Mouse (Mus musculus): Measurements from ENCODE around the gene Tagln2. TPM values are rescaled to one million over a fixed set of nuclear protein-coding genes. Genes with fewer than 3 reads are reported as not detected.
A peak's percentile ranks its signal among the peaks of the same experiment; 100 is the strongest.

Tagln2 gene
- polyA plus RNA-seq, 1 experiment from 2014 or later: 113 TPM

DNA sequence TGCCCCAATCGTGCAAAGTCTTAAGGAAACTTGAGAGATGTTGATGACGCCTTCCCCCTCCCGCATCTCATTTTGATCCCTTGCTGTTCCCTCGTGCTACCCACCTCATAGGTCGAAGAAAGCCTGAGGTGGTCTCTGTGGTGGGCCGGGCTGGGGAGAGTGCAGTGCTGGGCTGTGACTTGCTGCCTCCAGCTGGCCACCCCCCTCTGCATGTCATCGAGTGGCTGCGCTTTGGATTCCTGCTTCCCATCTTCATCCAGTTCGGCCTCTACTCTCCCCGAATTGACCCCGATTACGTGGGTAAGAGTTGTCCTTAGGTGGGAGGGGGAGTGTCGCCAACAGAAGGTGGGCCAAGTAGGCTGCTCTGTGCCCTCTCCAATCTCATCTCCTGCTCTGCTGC lies 15.2 kb upstream of the Tagln2 start:
- no peaks in the 10 kb centered on the region for H3K9me3 ChIP-seq (replicated peaks; ENCODE audit: control insufficient read depth, low read length)
- H3K27ac ChIP-seq (ENCODE audit: low read length): no peak overlapping the region
- H3K4me3 ChIP-seq (ENCODE audit: low read depth, low read length): no peak overlapping the region
- H3K27me3 ChIP-seq (ENCODE audit: control insufficient read depth, insufficient read depth, low read depth, low read length): peaks cover 15% of the 10 kb centered on the region
- peaks cover 2% of the 10 kb centered on the region for H3K4me1 ChIP-seq (ENCODE audit: control insufficient read depth, low read depth, low read length)
- H3K9ac ChIP-seq (ENCODE audit: low read depth, low read length): no peak overlapping the region
- no peak for ATAC-seq (ENCODE audit: low read depth)
- WGBS (ENCODE audit: insufficient replicate concordance): 68% methylated on average over 13 of the region's 13 CpGs
- no peak overlapping the region for H3K4me2 ChIP-seq (ENCODE audit: low read depth, low read length)
- no peaks in the 10 kb centered on the region for H3K36me3 ChIP-seq (ENCODE audit: control insufficient read depth, insufficient read depth)

DNA sequence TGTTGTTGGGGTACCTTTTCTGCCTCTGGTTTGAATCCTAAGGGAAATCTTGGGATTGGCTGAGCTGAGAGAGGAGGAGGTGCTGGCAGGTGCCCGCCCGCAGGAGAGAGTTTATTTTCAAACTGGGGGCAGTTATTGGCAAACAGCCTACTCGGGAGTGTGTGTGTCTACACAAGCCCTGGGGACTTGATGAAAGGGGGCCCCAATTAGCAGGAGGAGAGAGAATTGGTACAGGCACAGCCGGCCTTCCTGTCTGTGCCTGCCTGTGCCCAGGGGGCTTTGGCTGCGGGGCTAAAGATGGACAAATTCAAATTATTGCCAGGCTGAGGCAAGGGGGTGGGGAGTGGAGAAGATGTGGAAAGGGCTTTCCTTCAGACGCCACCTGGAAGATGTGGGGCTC lies 14.0 kb upstream of the Tagln2 start:
- H3K9ac ChIP-seq (ENCODE audit: low read depth, low read length): no peak overlapping the region
- no peaks in the 10 kb centered on the region for H3K9me3 ChIP-seq (replicated peaks; ENCODE audit: control insufficient read depth, low read length)
- H3K4me3 ChIP-seq (ENCODE audit: low read depth, low read length): no peak overlapping the region
- 57% methylated on average over 6 of the region's 6 CpGs for WGBS (ENCODE audit: insufficient replicate concordance)
- H3K36me3 ChIP-seq (ENCODE audit: control insufficient read depth, insufficient read depth): no peaks in the 10 kb centered on the region
- ATAC-seq (ENCODE audit: low read depth): no peak
- H3K27me3 ChIP-seq (ENCODE audit: control insufficient read depth, insufficient read depth, low read depth, low read length): peaks cover 15% of the 10 kb centered on the region
- H3K4me2 ChIP-seq (ENCODE audit: low read depth, low read length): no peak overlapping the region
- H3K4me1 ChIP-seq (ENCODE audit: control insufficient read depth, low read depth, low read length): peaks cover 5% of the 10 kb centered on the region
- H3K27ac ChIP-seq (ENCODE audit: low read length): no peak overlapping the region

- Histone ChIP-seq H3K4me2 (ENCODE audit: low read depth, low read length) (no peak overlapping the region), H3K4me3 (ENCODE audit: low read depth, low read length) (no peak overlapping the region), H3K27me3 (ENCODE audit: control insufficient read depth, insufficient read depth, low read depth, low read length) (peaks cover 13% of the 10 kb centered on the region), H3K9ac (ENCODE audit: low read depth, low read length) (no peak overlapping the region), H3K36me3 (ENCODE audit: control insufficient read depth, insufficient read depth) (no peaks in the 10 kb centered on the region), H3K27ac (ENCODE audit: low read length) (no peak overlapping the region), H3K4me1 (ENCODE audit: control insufficient read depth, low read depth, low read length) (peaks cover 5% of the 10 kb centered on the region; the same call in 1 of the 2 replicates), H3K9me3 (replicated peaks; ENCODE audit: control insufficient read depth, low read length) (no peaks in the 10 kb centered on the region)
- ATAC-seq (ENCODE audit: low read depth): no peak
- WGBS (ENCODE audit: insufficient replicate concordance): 48% methylated on average over 4 of the region's 4 CpGs
Measured at GRCm38 (mm10) chr1:172486236-172486635, 13.6 kb upstream of the Tagln2 start.

DNA sequence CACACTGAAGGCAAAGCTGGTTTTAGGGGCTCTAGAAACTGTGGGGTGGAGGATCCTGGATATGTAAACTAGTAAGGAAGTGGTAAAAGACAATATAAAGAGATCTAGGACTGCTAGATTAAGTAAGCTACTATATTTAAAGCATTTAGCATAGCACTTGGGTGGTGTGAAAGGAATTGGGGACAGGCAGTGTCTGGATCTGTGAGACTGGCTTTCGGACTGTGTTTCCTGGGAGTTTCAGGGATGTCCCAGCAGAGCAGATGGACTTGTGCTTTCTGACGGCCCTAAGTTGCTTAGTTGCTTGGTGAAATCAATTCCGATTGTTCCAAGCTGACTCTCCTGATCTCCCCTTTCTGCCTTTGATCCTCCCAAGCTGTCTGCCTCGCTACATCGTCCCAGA lies 13.2 kb upstream of the Tagln2 start:
- H3K4me1 ChIP-seq (ENCODE audit: control insufficient read depth, low read depth, low read length): peaks cover 5% of the 10 kb centered on the region; the same call in 1 of the 2 replicates
- H3K4me2 ChIP-seq (ENCODE audit: low read depth, low read length): no peak overlapping the region
- H3K36me3 ChIP-seq (ENCODE audit: control insufficient read depth, insufficient read depth): no peaks in the 10 kb centered on the region
- no peak for ATAC-seq (ENCODE audit: low read depth)
- H3K27ac ChIP-seq (ENCODE audit: low read length): no peak overlapping the region
- no peak overlapping the region for H3K4me3 ChIP-seq (ENCODE audit: low read depth, low read length)
- H3K9ac ChIP-seq (ENCODE audit: low read depth, low read length): no peak overlapping the region
- no peaks in the 10 kb centered on the region for H3K9me3 ChIP-seq (replicated peaks; ENCODE audit: control insufficient read depth, low read length)
- WGBS (ENCODE audit: insufficient replicate concordance): 56% methylated on average over 5 of the region's 5 CpGs
- H3K27me3 ChIP-seq (ENCODE audit: control insufficient read depth, insufficient read depth, low read depth, low read length): peaks cover 10% of the 10 kb centered on the region

GRCm38 (mm10) chr1:172487859-172488258 lies 12.0 kb upstream of the Tagln2 start:
- Histone ChIP-seq H3K4me2 (ENCODE audit: low read depth, low read length) (no peak overlapping the region), H3K27me3 (ENCODE audit: control insufficient read depth, insufficient read depth, low read depth, low read length) (no peaks in the 10 kb centered on the region), H3K9me3 (replicated peaks; ENCODE audit: control insufficient read depth, low read length) (no peaks in the 10 kb centered on the region), H3K36me3 (ENCODE audit: control insufficient read depth, insufficient read depth) (no peaks in the 10 kb centered on the region), H3K9ac (ENCODE audit: low read depth, low read length) (no peak overlapping the region), H3K4me3 (ENCODE audit: low read depth, low read length) (no peak overlapping the region), H3K27ac (ENCODE audit: low read length) (no peak overlapping the region), H3K4me1 (ENCODE audit: control insufficient read depth, low read depth, low read length) (peaks cover 3% of the 10 kb centered on the region; the same call in 1 of the 2 replicates)
- ATAC-seq (ENCODE audit: low read depth): no peak
- 56% methylated on average over 4 of the region's 4 CpGs for WGBS (ENCODE audit: insufficient replicate concordance)

GRCm38 (mm10) chr1:172488831-172489230 lies 11.0 kb upstream of the Tagln2 start:
- peaks cover 3% of the 10 kb centered on the region; the same call in 1 of the 2 replicates for H3K4me1 ChIP-seq (ENCODE audit: control insufficient read depth, low read depth, low read length)
- no peak for ATAC-seq (ENCODE audit: low read depth)
- no peaks in the 10 kb centered on the region for H3K9me3 ChIP-seq (replicated peaks; ENCODE audit: control insufficient read depth, low read length)
- no peak overlapping the region for H3K4me3 ChIP-seq (ENCODE audit: low read depth, low read length)
- H3K9ac ChIP-seq (ENCODE audit: low read depth, low read length): no peak overlapping the region
- H3K4me2 ChIP-seq (ENCODE audit: low read depth, low read length): no peak overlapping the region
- H3K36me3 ChIP-seq (ENCODE audit: control insufficient read depth, insufficient read depth): no peaks in the 10 kb centered on the region
- WGBS (ENCODE audit: insufficient replicate concordance): 58% methylated on average over 7 of the region's 7 CpGs
- H3K27ac ChIP-seq (ENCODE audit: low read length): no peak overlapping the region
- H3K27me3 ChIP-seq (ENCODE audit: control insufficient read depth, insufficient read depth, low read depth, low read length): no peaks in the 10 kb centered on the region

DNA sequence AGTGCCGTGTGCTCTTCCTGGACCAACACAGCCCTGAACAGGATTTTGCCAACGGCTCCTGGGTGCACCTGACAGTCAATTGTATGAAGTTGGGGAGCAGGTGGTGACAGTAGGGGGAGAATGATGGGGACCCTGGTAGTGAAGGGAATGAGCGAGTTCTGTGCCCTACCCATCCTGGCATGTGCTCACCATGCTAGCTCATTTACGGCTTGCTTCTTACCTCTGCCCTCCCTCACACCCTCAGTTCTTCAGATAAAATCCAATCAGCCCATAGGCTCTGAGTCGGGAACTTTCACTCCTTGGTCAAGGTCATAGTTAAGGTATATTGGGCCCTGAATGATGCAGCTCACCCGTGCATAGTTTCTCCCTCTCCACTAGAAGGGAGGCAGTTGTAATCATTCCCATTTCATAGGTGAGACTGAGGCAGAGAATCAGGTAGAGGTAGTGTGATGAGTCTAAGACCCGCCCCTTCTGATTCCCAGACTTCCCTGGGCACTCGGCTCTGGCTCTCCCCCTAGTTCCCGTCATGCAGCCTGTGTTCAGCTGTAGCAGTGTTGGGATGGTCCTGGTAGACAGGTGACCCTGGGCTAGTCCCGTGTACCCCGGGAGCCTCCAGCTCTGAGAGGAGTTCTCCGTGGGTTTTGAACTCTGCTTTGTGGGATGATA lies 10.1 kb upstream of the Tagln2 start:
- WGBS (ENCODE audit: insufficient replicate concordance): 43% methylated on average over 12 of the region's 12 CpGs
- ATAC-seq (ENCODE audit: low read depth): 0 out of 2 replicates have a peak, but pooled peaks have one; percentile 3

GRCm38 (mm10) chr1:172490261-172490661 lies 9.6 kb upstream of the Tagln2 start:
- Histone ChIP-seq H3K9me3 (replicated peaks; ENCODE audit: control insufficient read depth, low read length) (no peaks in the 10 kb centered on the region), H3K4me3 (ENCODE audit: low read depth, low read length) (peak overlapping the region; percentile 7; the same call in 1 of the 2 replicates), H3K27ac (ENCODE audit: low read length) (no peak overlapping the region), H3K4me2 (ENCODE audit: low read depth, low read length) (peak overlapping the region; percentile 34), H3K27me3 (ENCODE audit: control insufficient read depth, insufficient read depth, low read depth, low read length) (no peaks in the 10 kb centered on the region), H3K9ac (ENCODE audit: low read depth, low read length) (no peak overlapping the region), H3K36me3 (ENCODE audit: control insufficient read depth, insufficient read depth) (no peaks in the 10 kb centered on the region), H3K4me1 (ENCODE audit: control insufficient read depth, low read depth, low read length) (peaks cover 3% of the 10 kb centered on the region; the same call in 1 of the 2 replicates)
- WGBS (ENCODE audit: insufficient replicate concordance): 12% methylated on average over 10 of the region's 10 CpGs
- ATAC-seq (ENCODE audit: low read depth): peak; percentile 23

More for the DNA sequence above, 10.1 kb upstream of the Tagln2 start:
- no peaks in the 10 kb centered on the region for H3K36me3 ChIP-seq (ENCODE audit: control insufficient read depth, insufficient read depth)
- H3K4me3 ChIP-seq (ENCODE audit: low read depth, low read length): no peak overlapping the region
- no peak overlapping the region for H3K27ac ChIP-seq (ENCODE audit: low read length)
- H3K4me2 ChIP-seq (ENCODE audit: low read depth, low read length): no peak overlapping the region; the same call in 1 of the 2 replicates
- H3K4me1 ChIP-seq (ENCODE audit: control insufficient read depth, low read depth, low read length): peaks cover 3% of the 10 kb centered on the region; the same call in 1 of the 2 replicates
- H3K9me3 ChIP-seq (replicated peaks; ENCODE audit: control insufficient read depth, low read length): no peaks in the 10 kb centered on the region
- H3K27me3 ChIP-seq (ENCODE audit: control insufficient read depth, insufficient read depth, low read depth, low read length): no peaks in the 10 kb centered on the region
- H3K9ac ChIP-seq (ENCODE audit: low read depth, low read length): no peak overlapping the region

DNA sequence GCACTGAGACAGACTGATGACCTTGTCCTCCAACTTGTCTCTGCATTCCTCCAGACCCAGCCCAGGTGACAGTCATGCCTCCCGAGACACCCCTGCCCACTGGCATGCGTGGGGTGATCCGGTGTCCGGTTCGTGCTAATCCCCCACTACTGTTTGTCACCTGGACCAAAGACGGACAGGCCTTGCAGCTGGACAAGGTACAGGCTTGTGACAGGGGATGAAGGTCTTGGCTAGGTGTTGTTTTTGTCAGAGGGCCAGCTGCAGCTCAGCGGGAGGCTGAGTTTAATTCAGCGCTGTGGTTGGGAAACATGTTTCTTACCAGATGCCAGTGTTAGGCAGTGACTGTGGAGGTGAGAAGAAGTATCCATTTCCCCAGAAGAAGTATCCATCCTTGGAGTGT lies 7.8 kb upstream of the Tagln2 start:
- no peak overlapping the region for H3K4me3 ChIP-seq (ENCODE audit: low read depth, low read length)
- no peaks in the 10 kb centered on the region for H3K27me3 ChIP-seq (ENCODE audit: control insufficient read depth, insufficient read depth, low read depth, low read length)
- H3K4me2 ChIP-seq (ENCODE audit: low read depth, low read length): no peak overlapping the region
- H3K36me3 ChIP-seq (ENCODE audit: control insufficient read depth, insufficient read depth): no peaks in the 10 kb centered on the region
- H3K4me1 ChIP-seq (ENCODE audit: control insufficient read depth, low read depth, low read length): peaks cover 3% of the 10 kb centered on the region; the same call in 1 of the 2 replicates
- no peaks in the 10 kb centered on the region for H3K9me3 ChIP-seq (replicated peaks; ENCODE audit: control insufficient read depth, low read length)
- no peak overlapping the region for H3K9ac ChIP-seq (ENCODE audit: low read depth, low read length)
- no peak for ATAC-seq (ENCODE audit: low read depth)
- WGBS (ENCODE audit: insufficient replicate concordance): 77% methylated on average over 8 of the region's 8 CpGs
- H3K27ac ChIP-seq (ENCODE audit: low read length): no peak overlapping the region
